Mouse (Mus musculus): ENCODE results near the gene AC161166.1. TPM values are rescaled to one million over a fixed set of nuclear protein-coding genes. Genes with fewer than 3 reads are reported as not detected.

The AC161166.1 gene
- polyA plus RNA-seq, 1 experiment from 2014 or later = 1.2 TPM

DNA sequence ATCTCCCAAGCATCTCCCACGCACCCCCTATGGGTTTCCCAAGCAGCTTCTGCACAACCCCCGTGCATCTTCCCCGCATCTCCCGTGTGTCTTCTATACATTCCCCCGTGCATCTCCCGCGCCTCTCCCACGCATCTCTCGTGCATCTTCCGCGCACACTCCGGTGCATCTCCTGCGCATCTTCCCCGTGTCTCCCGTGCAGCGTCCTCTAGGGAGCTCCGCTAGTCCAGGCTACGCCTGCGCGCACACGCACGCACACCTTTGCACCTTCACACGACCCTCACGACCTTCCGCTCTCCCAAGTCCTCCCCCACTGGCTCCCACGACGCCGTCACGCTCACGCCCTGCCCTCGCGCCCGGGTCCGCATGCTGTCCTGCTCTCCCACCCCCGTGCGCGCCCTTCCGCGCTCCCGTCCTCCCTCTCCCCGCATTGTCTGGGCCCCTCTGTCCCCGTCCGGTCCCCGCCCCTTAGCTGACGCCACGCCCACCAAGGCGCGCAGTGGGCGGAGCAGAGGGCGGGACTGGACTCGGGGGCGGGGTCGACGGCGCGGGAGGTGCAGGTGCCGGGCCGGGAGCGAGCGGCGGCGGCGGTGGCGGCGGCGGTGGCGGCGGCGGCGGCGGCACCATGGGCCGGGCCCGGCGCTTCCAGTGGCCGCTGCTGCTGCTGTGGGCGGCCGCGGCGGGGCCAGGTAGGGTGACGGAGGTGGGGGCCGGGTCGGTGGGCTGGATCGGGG, 30.6 kb downstream of the AC161166.1 start, which contains the start of gene Cadm4:
Gene Cadm4 (plus strand): TSS at position 550 of the 734 bp plus-strand sequence.
- Histone ChIP-seq H3K4me1 (replicated peaks) (peaks cover 63% of the 10 kb centered on the region), H3K27me3 (peaks cover 6% of the 10 kb centered on the region; the same call in 1 of the 2 replicates), H3K9me3 (no peaks in the 10 kb centered on the region), H3K4me2 (replicated peaks) (peak within 1 kb of the TSS; percentile 74), H3K27ac (peak within 1 kb of the TSS; percentile 89), H3K4me3 (replicated peaks) (peak within 1 kb of the TSS; percentile 76), H3K36me3 (no peaks in the 10 kb centered on the region), H3K9ac (replicated peaks) (peak within 1 kb of the TSS; percentile 94)
- peak; percentile 80 for ATAC-seq
- under 1% methylated on average over 56 of the region's 83 CpGs for WGBS

DNA sequence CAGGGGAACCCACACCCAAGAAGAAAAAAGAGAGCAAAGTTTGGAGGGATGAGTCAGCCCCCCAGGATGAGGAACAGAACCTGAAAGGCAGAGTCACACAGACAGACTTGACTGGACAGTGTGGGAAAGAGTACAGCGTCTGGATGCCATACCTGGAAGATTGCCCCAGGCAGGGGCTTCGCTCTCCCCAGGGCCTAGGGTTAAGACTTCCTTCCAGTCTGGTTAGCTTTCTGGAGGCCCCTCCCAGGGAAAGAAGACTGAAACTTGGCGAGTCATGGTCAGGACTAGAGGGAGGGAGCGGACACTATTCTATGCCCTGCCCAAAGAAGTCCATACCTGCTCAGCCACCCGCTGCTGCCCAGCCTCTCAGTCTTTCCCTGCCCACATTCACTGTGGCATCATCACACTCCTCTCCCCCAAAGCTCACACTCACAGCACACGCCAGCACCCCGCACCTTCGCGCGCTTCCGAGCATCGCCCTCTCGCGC, 31.2 kb downstream of the AC161166.1 start:
- WGBS = 9% methylated on average over 14 of the region's 14 CpGs
- Histone ChIP-seq H3K4me2 (replicated peaks) (peak overlapping the region; percentile 74), H3K4me1 (replicated peaks) (peaks cover 57% of the 10 kb centered on the region), H3K9me3 (no peaks in the 10 kb centered on the region), H3K4me3 (replicated peaks) (peak overlapping the region; percentile 76), H3K9ac (replicated peaks) (peak overlapping the region; percentile 94), H3K27ac (peak overlapping the region; percentile 89), H3K36me3 (no peaks in the 10 kb centered on the region), H3K27me3 (peaks cover 6% of the 10 kb centered on the region; the same call in 1 of the 2 replicates)
- peak; percentile 60 for ATAC-seq

DNA sequence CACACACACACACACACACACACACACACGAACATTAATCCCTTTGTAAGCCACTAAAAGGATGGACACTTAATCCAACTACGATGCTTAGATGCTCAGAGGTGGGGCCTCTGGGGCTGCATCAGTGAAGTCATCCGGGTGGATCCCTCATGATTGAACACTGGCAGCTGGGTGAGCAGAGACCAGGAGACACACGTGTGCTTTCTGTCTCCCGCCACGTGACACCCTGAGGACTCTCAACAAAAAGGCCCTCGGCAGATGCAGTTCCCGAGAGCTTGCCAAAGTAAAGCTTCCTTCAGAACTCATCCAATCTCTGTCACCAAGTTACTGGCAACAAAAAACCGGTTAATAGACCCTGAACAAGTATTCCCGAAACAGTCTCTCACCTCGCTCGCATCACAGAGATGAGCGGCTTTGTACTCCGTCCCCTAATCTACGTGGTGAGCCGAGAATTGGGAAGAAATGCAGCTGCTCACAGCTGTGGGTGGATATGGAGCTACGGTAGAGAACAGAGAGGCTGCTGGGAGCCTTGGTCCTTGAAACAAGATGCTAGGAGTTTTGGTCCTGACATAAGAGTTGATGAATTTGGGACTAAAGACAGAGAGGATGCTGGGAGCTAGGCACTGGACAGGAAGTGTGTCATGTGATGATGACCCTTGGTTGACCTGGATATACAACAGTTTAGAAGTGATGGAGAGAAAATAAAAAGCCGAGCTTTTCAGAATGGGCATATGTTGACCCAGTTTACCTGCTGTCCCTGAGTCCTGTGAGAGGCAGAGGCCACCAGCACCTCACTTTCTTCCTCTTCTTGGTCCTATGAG, 31.9 kb downstream of the AC161166.1 start:
- 55% methylated on average over 18 of the region's 18 CpGs for WGBS
- peak overlapping the region; percentile 74 for H3K4me2 ChIP-seq (replicated peaks)
- H3K36me3 ChIP-seq = no peaks in the 10 kb centered on the region
- H3K27me3 ChIP-seq = peaks cover 6% of the 10 kb centered on the region; the same call in 1 of the 2 replicates
- H3K4me1 ChIP-seq (replicated peaks) = peaks cover 50% of the 10 kb centered on the region
- peak overlapping the region; percentile 44; the same call in 1 of the 2 replicates for H3K27ac ChIP-seq
- ATAC-seq = no peak
- peak overlapping the region; percentile 76 for H3K4me3 ChIP-seq (replicated peaks)
- peak overlapping the region; percentile 94; the same call in 1 of the 2 replicates for H3K9ac ChIP-seq (replicated peaks)
- H3K9me3 ChIP-seq = no peaks in the 10 kb centered on the region

DNA sequence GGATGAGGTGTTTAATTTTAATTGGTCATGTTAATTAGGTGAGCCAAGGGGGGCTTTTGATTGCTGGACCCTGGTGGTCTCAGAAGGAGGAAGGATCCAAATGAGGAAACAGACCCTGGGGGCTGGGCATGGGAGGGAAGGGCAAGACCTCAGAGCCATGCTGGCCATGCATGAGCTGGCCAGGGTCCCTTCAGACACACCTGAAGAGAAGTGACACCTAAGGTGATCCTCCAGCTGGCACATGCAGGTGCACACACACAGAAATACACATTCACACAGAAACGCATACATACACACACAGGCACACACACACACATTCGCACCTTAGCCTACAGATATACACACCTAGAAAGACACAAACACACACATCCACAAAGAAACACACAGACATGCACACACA, 32.6 kb downstream of the AC161166.1 start:
- H3K9ac ChIP-seq (replicated peaks) = no peak overlapping the region
- no peaks in the 10 kb centered on the region for H3K9me3 ChIP-seq
- H3K27me3 ChIP-seq = peaks cover 6% of the 10 kb centered on the region; the same call in 1 of the 2 replicates
- WGBS = 89% methylated on average over 2 of the region's 2 CpGs
- peaks cover 49% of the 10 kb centered on the region for H3K4me1 ChIP-seq (replicated peaks)
- 0 out of 2 replicates have a peak overlapping the region, but pooled peaks have one; percentile 5 for H3K4me3 ChIP-seq (replicated peaks)
- H3K4me2 ChIP-seq (replicated peaks) = peak overlapping the region; percentile 74
- H3K36me3 ChIP-seq = no peaks in the 10 kb centered on the region
- ATAC-seq = no peak
- H3K27ac ChIP-seq = no peak overlapping the region

DNA sequence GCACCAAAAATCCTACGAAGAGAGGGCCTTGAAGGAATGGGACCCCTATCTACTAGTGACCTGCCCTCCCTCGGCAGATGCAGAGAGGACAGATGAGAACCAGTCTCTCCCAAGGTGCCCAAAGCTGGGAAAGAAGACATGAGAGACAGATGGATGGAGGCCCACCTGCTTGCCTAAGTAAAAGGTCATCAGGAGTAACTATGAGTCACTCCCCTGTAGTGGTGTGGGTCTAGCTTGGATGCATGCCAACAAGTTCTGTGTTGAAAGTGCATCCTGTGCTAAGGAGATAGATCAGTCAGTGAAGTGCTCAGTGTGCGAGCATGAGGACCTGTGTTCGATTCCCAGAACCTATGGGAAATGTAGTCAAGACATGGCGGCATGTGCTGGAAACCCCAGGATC, 33.3 kb downstream of the AC161166.1 start:
- WGBS = 92% methylated on average over 5 of the region's 5 CpGs
- no peak overlapping the region for H3K4me3 ChIP-seq (replicated peaks)
- no peak overlapping the region for H3K4me2 ChIP-seq (replicated peaks)
- no peak overlapping the region for H3K9ac ChIP-seq (replicated peaks)
- H3K27ac ChIP-seq = no peak overlapping the region
- H3K4me1 ChIP-seq (replicated peaks) = peaks cover 44% of the 10 kb centered on the region
- H3K9me3 ChIP-seq = no peaks in the 10 kb centered on the region
- no peaks in the 10 kb centered on the region for H3K36me3 ChIP-seq
- ATAC-seq = no peak
- H3K27me3 ChIP-seq = peaks cover 6% of the 10 kb centered on the region; the same call in 1 of the 2 replicates

DNA sequence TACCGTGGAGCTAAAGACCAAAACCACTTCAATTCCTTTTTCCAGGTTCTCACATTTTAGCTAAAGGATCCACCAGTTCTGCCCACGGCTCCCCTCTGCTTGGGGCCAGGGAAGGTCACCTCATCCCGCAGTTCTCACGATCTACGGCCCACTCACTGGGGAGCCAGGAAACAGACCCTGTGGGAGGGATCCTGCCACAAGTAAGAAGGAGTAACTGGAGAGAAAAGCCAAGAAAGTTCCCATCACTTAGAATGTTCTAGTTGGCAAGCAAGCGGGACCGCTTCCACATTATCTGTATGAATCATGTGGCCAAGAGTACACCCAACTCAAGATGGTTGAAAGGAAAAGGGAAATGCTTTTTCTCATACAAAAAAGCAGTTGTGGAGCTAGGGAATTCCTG, 35.4 kb downstream of the AC161166.1 start:
- peaks cover 34% of the 10 kb centered on the region for H3K4me1 ChIP-seq (replicated peaks)
- no peaks in the 10 kb centered on the region for H3K9me3 ChIP-seq
- H3K36me3 ChIP-seq = no peaks in the 10 kb centered on the region
- 93% methylated on average over 7 of the region's 7 CpGs for WGBS
- no peak overlapping the region for H3K4me3 ChIP-seq (replicated peaks)
- no peak overlapping the region for H3K4me2 ChIP-seq (replicated peaks)
- no peak overlapping the region for H3K9ac ChIP-seq (replicated peaks)
- peaks cover 6% of the 10 kb centered on the region; the same call in 1 of the 2 replicates for H3K27me3 ChIP-seq
- no peak for ATAC-seq
- no peak overlapping the region for H3K27ac ChIP-seq

DNA sequence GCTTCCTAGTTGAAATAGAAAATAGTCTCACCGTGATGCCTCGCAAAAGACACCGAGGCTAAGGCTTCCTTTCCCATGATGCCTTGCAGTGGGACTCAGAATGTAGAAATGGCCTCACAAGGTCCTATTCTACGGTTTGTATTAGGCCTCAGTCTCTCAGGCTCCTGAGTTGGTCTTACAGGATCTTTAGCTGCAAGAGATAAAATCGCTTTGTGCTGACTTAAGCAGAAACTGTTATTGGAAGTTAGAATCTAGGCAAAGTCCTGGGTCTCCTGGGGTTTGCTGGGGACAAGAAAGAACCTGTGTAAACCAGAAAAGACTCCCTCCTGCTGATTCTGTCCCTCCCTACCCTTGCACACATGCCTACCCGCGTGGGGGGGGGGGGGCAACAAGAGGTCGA, 35.9 kb downstream of the AC161166.1 start:
- ATAC-seq = no peak
- Histone ChIP-seq H3K4me3 (replicated peaks) (no peak overlapping the region), H3K4me1 (replicated peaks) (peaks cover 33% of the 10 kb centered on the region), H3K9me3 (no peaks in the 10 kb centered on the region), H3K4me2 (replicated peaks) (no peak overlapping the region), H3K36me3 (no peaks in the 10 kb centered on the region), H3K9ac (replicated peaks) (no peak overlapping the region), H3K27me3 (peaks cover 6% of the 10 kb centered on the region; the same call in 1 of the 2 replicates), H3K27ac (no peak overlapping the region)
- WGBS = 76% methylated on average over 8 of the region's 8 CpGs

DNA sequence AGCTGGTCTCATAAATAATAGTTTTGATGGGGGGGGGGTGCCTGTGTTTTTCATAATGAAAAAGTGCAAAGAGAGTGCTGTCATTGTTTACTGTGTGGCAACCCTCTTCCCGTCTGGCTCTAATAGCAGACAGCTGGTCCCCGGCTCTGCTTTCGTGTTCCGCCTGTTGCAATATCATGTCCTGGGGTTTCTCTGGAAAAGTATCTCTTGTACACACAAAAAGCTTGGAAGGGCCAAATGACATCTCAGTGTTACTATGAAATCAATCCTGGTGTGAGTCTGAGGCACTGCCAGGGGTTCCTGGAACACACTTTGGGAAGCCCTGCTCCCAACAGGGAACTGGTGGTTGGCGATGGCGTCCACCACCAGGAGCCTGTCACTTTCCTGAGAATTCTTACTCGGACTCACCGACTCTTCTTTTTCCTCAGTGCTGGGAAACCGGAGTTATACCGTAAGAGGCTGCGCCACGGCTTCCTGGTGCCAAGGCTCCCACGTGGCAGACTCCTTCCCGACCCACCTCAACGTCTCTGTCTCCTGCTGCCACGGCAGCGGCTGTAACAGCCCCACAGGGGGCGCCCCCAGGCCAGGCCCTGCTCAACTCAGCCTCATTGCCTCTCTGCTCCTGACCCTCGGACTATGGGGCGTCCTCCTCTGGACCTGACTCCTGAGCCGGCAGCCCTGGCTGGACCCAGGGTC, 37.3 kb downstream of the AC161166.1 start:
- no peak overlapping the region for H3K4me3 ChIP-seq (replicated peaks)
- no peak overlapping the region for H3K27ac ChIP-seq
- no peak overlapping the region for H3K9ac ChIP-seq (replicated peaks)
- 36% methylated on average over 21 of the region's 21 CpGs for WGBS
- no peaks in the 10 kb centered on the region for H3K27me3 ChIP-seq
- H3K9me3 ChIP-seq = no peaks in the 10 kb centered on the region; the same call in 1 of the 2 replicates
- H3K4me1 ChIP-seq (replicated peaks) = peaks cover 19% of the 10 kb centered on the region
- no peak overlapping the region for H3K4me2 ChIP-seq (replicated peaks)
- H3K36me3 ChIP-seq = no peaks in the 10 kb centered on the region
- ATAC-seq = no peak

DNA sequence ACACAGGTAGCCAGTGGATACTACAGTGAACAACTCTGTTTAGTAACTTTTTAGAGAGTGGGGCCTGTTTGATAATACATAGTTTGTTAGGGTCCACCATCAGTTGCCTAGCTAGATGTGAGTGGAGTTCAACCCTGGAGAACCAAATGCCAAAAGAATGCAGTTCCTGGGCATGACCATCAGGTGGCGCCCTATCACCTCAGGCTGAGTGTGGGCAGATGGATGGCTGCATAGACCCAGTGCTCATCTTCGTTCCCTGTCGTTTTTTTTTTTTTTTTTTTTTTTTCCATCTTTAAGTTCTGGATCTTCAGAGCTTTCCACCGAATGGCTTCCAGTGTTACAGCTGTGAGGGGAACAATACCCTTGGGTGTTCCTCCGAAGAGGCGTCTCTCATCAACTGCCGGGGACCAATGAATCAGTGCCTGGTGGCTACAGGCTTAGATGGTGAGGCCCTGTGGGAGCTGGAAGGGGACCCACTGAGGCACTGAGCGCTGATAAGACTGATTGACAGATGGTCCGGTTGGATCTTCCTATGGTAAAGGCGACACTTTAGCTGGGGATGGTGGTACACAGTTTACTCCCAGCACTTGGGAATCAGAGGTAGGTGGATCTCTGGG, 38.2 kb downstream of the AC161166.1 start:
- H3K27me3 ChIP-seq = no peaks in the 10 kb centered on the region
- ATAC-seq = peak; percentile 57
- no peak overlapping the region for H3K4me3 ChIP-seq (replicated peaks)
- no peak overlapping the region for H3K27ac ChIP-seq
- peaks cover 11% of the 10 kb centered on the region for H3K4me1 ChIP-seq (replicated peaks)
- H3K36me3 ChIP-seq = no peaks in the 10 kb centered on the region
- WGBS = 46% methylated on average over 10 of the region's 10 CpGs
- H3K9ac ChIP-seq (replicated peaks) = no peak overlapping the region
- H3K9me3 ChIP-seq = no peaks in the 10 kb centered on the region; the same call in 1 of the 2 replicates
- no peak overlapping the region for H3K4me2 ChIP-seq (replicated peaks)

DNA sequence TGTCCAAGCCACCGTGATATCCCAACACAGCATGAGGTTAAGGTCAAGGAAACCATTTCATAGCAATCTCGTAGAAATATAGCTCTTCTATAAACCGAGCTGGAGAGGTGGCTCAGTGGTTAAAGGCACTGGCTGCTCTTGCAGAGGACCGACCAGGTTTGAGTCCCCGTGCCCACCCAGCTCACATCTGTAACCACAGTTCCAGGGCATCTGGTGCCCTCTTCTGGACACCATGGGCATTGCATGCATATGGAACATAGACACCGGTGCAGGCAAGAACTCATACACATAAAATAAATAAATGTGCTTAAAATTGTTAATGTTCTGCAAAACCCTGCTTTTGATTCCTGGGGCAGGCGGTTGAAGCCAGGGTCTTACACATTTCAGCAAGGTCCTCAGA, 39.3 kb downstream of the AC161166.1 start:
- 0 out of 2 replicates have a peak, but pooled peaks have one; percentile 7 for ATAC-seq
- no peak overlapping the region for H3K9ac ChIP-seq (replicated peaks)
- H3K27ac ChIP-seq = no peak overlapping the region
- H3K4me1 ChIP-seq (replicated peaks) = peaks cover 11% of the 10 kb centered on the region
- 74% methylated on average over 7 of the region's 7 CpGs for WGBS
- no peak overlapping the region for H3K4me2 ChIP-seq (replicated peaks)
- no peak overlapping the region for H3K4me3 ChIP-seq (replicated peaks)
- H3K36me3 ChIP-seq = no peaks in the 10 kb centered on the region
- no peaks in the 10 kb centered on the region; the same call in 1 of the 2 replicates for H3K9me3 ChIP-seq
- no peaks in the 10 kb centered on the region for H3K27me3 ChIP-seq

DNA sequence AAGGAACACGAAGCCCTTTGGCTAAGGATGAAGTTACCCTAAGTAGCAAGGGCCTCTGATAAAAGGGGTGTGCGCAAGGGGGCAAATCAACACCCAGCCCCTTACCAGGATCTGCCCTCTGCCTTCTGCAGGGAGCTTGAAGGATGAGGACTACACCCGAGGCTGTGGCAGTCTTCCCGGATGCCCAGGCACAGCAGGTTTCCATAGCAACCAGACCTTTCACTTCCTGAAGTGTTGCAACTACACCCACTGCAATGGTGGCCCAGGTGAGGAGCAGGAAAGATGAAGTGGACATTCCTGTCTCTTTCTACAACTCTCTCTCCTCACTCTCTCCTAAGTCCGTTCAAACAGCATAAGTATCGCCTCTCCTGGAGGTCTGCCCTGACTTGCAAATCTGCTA, 39.8 kb downstream of the AC161166.1 start:
- WGBS = 87% methylated on average over 6 of the region's 6 CpGs
- Histone ChIP-seq H3K4me1 (replicated peaks) (peaks cover 11% of the 10 kb centered on the region), H3K9me3 (no peaks in the 10 kb centered on the region; the same call in 1 of the 2 replicates), H3K4me2 (replicated peaks) (no peak overlapping the region), H3K27ac (no peak overlapping the region), H3K36me3 (no peaks in the 10 kb centered on the region), H3K4me3 (replicated peaks) (no peak overlapping the region), H3K27me3 (no peaks in the 10 kb centered on the region), H3K9ac (replicated peaks) (peak overlapping the region; percentile 14; the same call in 1 of the 2 replicates)
- ATAC-seq = no peak
